Mouse (Mus musculus) subcutaneous adipose tissue, adult 2 months (tissue): ENCODE results near the gene Olfr295. TPM values are rescaled to one million over a fixed set of nuclear protein-coding genes. Genes with fewer than 3 reads are reported as not detected.

ENCODE experiments used
- polyA plus RNA-seq: library from polyadenylated mRNA; depleted of rRNA; stranded (reverse); fragments of >200 nt; gene quantifications from 2 replicates; pipeline ENCODE4 v1.2.3, GENCODE M21; 2012; ENCODE audit warnings: low replicate concordance; rRNA removed

Olfr295 gene
- polyA plus RNA-seq: not detected in 2 replicates

DNA sequence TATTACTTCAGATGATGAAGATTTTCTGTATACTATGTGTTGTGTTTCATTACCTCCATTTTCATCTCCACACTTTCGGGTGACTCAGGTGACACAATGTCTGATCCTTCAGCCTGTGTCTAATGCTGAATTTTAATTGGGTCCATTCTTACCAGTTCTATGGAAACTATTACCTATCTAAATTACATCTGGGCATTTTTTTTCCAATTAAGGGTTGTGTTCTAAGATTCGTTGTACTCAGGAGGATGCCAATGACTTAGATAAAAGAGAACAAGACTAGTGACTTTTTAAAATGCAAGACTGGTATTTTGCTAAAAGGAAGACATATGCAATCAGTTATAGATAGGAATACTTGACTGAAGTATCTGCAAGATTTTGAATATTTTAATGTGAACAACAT, at the start of gene Olfr295:
Gene Olfr295 (plus strand): TSS at position 301 of the 400 bp plus-strand sequence.

DNA sequence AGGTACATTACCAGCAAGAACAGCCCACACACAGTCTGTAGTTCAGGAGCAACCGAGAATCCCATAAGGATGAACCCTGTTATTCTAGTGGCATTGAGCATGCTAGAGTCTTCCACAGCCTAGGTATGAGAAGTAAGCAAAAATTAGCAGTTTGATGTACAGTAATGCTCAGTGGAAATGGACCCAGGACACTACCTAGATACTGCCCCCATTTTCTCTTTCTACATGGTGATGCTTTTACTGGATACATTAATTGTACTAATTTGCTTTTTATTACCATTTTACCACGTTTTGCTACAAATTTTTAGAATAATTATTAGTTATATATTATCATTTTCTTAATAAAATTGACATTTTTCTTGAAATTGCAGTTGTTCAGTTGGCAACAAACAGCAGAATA, 32.9 kb downstream of the Olfr295 start, which contains the start of gene Olfr294:
Gene Olfr294 (minus strand): TSS at position 101 of the 400 bp plus-strand sequence.

Other genes with a start within 250 kb of the Olfr295 start
- gene Olfr307, start 246.3 kb upstream of the Olfr295 start, polyA plus RNA-seq: not detected in 2 replicates
- not detected in 2 replicates for gene Olfr305, start 216.9 kb upstream of the Olfr295 start, polyA plus RNA-seq
- not detected in 2 replicates for gene Olfr304, start 197.2 kb upstream of the Olfr295 start, polyA plus RNA-seq
- not detected in 2 replicates for gene Olfr303, start 186.1 kb upstream of the Olfr295 start, polyA plus RNA-seq
- not detected in 2 replicates for gene Olfr301, start 180.0 kb upstream of the Olfr295 start, polyA plus RNA-seq
- not detected in 2 replicates for gene Olfr299, start 123.9 kb upstream of the Olfr295 start, polyA plus RNA-seq
- gene Olfr298, start 91.4 kb upstream of the Olfr295 start, polyA plus RNA-seq: not detected in 2 replicates
- gene Olfr297, start 63.9 kb upstream of the Olfr295 start, polyA plus RNA-seq: not detected in 2 replicates
- gene Olfr294, start 32.8 kb downstream of the Olfr295 start, polyA plus RNA-seq: not detected in 2 replicates
- not detected in 2 replicates for gene Olfr293, start 65.2 kb downstream of the Olfr295 start, polyA plus RNA-seq
- gene Olfr292, start 104.5 kb downstream of the Olfr295 start, polyA plus RNA-seq: not detected in 2 replicates
- 0.78 and 15.8 TPM in 2 replicates for gene Folh1, start 192.1 kb downstream of the Olfr295 start, polyA plus RNA-seq
- 0.07 TPM in 1 of 2 replicates, not detected in the other for gene Vmn2r77, start 211.2 kb downstream of the Olfr295 start, polyA plus RNA-seq